Mouse (Mus musculus) CD4-positive, CD25-positive, alpha-beta regulatory T cell, adult 4 months (primary cell): ENCODE data around the gene Dnajb7. TPM values are rescaled to one million over a fixed set of nuclear protein-coding genes. Genes with fewer than 3 reads are reported as not detected.
A peak's percentile ranks its signal among the peaks of the same experiment; 100 is the strongest.

Source experiments
- ATAC-seq: one replicate; pipeline ENCODE4 v1.8.0; 2017
- polyA plus RNA-seq, 2 experiments: library from polyadenylated mRNA; unstranded; fragments of 100-300 nt; shearing (Covaris generic); gene quantifications; one replicate each; pipeline ENCODE4 v1.2.1; 2017

The Dnajb7 gene
- polyA plus RNA-seq, 2 experiments from 2014 or later = 3.2 to 4.3 TPM

DNA sequence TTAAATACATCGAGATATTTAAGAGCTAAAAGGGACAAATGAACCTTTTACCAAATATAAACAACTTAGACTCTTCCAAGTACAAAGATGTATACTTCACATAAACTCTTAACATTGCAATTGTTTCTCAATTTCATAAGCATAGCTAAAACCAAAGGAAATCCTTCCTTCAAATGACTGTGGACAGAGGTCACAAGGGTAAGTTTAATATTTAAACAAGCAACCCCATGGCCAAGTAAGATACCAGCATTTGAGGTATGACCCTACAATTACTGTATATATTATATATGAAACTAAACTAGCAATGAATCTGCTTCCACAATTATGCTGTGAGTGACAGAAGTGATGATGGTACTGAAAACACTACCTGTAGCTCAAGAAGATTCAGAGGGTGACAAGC, 43.8 kb downstream of the Dnajb7 start:
- ATAC-seq = no peak

DNA sequence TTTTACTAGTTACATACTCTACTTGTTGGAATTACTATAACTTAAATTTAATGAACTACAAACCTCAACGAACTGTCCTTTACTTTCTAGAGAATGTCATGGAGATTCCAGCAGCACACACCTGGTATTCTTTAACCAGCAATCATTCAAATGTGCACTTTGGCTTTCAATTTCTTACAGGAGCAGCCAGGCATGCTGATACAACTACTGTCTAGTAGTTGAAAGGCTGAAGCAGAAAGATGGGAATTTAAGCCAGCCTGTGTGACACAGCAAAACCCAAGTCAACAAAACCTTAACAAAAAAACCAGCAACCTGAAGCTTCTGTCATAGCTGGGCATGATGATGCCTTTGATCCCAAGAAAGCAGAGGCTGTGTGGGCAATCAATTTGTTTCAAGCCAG, 45.6 kb downstream of the Dnajb7 start:
- no peak for ATAC-seq

DNA sequence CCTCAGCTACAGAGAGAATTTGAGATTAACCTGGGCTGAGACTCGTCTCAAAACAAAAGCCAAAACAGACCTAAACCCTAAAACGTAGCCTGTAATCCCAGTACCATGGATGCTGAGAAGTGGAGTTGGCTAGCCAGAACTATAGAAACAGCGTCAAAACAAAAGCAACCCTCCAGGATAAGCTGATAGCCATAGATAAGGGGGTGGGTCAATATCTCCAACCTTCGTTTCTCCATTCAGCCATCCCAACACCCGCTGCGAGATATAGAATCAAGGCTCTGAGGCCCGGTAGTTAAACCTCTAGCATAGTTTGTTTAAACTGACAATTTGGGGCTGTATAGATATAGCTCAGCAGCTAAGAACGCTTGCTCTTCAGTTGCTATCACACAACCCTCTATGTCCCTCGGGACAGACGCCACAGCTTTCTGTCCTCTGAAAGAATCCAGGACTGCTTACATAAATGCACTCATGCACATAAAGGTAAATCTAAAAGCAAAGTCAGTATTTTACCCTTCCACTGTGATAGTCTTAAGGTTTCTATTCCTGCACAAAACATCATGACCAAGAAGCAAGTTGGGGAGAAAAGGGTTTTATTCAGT, 46.6 kb downstream of the Dnajb7 start:
- ATAC-seq = no peak

DNA sequence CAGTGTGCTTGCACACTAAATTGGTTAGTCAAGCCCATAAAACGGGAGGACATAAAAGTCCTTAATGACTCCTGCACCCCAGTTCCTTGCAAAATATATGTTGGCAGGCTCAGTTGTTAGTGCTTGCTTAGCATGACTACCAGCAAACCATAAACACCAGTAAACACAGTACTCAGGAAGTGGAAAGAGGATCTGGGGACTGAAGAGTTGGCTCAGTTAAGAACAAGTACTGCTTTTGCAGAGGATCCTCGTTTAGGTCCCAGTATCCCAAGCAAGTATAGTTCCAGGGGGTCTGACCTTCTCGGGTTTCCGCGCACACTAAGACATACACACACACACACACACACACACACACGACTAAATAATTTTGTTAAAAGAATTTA, 47.1 kb downstream of the Dnajb7 start:
- ATAC-seq = peak; percentile 42

- ATAC-seq = peak; percentile 99
Observed at GRCm38 (mm10) chr15:81360345-81361021, 47.6 kb downstream of the Dnajb7 start, which contains the start of gene Slc25a17. TSS of gene Slc25a17 (minus strand) at chr15:81360812.

DNA sequence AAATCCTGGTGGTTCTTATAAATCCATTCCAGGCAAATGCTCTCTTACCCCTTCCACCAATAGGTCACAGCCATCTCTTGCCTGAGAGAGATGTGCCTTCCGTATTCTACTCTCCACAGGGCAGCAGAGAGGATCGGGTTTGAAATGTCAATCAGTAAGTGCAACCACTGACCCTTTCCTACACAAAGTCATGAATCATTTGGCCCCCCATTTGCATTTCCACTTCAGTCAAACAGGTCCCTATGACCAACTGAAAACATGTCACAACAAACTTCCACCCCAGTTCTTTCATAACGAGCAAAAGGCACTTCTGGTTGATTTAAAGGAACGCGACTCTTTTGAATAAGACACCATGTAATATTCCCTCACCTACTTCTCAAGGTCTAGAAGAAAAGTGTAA, 48.7 kb downstream of the Dnajb7 start:
- ATAC-seq = no peak

GRCm38 (mm10) chr15:81358943-81359342, 49.2 kb downstream of the Dnajb7 start:
- no peak for ATAC-seq

DNA sequence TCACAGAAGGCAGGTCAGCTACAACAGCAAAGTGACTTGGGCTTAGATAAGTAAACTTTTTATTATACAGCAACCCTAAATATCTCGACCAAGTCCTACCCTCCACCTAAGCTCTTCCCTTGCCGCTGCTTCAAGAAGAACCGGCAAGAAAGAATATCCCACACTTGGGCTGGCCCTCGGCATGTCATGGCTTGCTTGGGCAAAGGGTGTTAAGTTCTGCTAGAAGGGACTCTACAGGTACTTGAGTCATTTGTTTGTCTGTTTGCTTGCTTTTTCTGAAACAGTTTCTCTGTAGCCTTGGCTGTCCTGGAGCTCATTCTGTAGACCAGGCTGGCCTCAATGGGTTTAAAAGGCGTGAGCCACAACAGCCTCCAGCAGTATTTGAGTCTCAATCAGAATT, 51.2 kb downstream of the Dnajb7 start:
- ATAC-seq = no peak

Other genes with a start within 250 kb of the Dnajb7 start
- gene Mrtfa, start 217.5 kb downstream of the Dnajb7 start, polyA plus RNA-seq = 10 to 100 TPM; 41.0 to 78.2 TPM
- not detected for gene Mchr1, start 172.8 kb downstream of the Dnajb7 start, polyA plus RNA-seq
- 100 to 1,000 TPM in 1 of 2 experiments, 10 to 100 TPM in 1; 83.2 to 102 TPM for gene Slc25a17, start 47.5 kb downstream of the Dnajb7 start, polyA plus RNA-seq
- 100 to 1,000 TPM; 177 to 187 TPM for gene St13, start 8.2 kb downstream of the Dnajb7 start, polyA plus RNA-seq
- 10 to 100 TPM in 1 of 2 experiments, 1 to 10 TPM in 1; 8.3 to 13.1 TPM for gene Xpnpep3, start 8.2 kb downstream of the Dnajb7 start, polyA plus RNA-seq
- gene Rbx1, start 58.0 kb upstream of the Dnajb7 start, polyA plus RNA-seq = 100 to 1,000 TPM; 269 to 371 TPM
- gene Ep300, start 177.1 kb upstream of the Dnajb7 start, polyA plus RNA-seq = 10 to 100 TPM; 15.9 to 18.2 TPM